Mouse (Mus musculus): ENCODE measurements at regions not wholly inside any gene's neighbourhood (a gene's known extent, or its start where the extent isn't known, plus 50 kb on each side); places are given as distances from the start of the nearest gene placed in this dataset.

DNA sequence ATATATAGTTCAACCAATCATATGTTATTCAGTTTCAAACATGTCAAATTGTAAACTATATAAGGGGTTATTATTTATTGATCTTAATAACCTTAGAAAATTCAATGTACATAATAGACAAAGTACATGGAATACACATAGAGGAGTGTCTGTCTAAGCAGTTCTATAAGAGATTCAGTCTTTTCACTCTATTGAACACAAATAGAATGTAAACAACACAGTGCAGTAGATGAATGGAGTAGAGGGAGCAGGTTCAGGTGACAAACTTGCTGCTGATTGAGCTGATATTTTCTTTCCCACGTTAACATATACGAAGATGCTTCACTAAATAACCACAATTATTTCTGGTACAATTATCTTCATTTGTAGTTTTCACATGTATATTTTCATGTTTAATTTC, 1098.6 kb upstream of the Foxg1 start:
- DNase-seq (ENCODE audit: extremely low spot score in 1 of 2, low spot score in 1 of 2) = no peak

DNA sequence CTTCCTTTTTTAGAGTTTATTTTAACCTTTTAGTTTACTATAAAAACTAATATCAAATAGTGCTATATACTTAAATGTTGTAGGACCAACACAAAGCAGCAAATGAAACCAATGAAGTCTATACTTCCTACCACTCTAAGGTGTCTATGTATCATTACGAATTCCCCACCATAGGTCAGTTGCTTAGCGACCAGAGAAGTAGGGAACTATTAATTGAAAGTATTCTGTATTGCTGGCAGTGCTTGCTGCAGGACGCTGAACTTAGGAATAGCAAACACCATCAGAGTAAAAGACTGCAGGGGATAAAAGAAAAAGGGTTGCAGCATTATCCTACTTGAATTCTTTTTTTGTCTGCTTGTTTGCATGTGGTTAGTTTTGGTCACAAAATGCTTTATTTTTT, 1098.1 kb upstream of the Foxg1 start:
- peak in 1 of 2 experiments; percentile 8 for DNase-seq (ENCODE audit: extremely low spot score in 1 of 2, low spot score in 1 of 2)

DNA sequence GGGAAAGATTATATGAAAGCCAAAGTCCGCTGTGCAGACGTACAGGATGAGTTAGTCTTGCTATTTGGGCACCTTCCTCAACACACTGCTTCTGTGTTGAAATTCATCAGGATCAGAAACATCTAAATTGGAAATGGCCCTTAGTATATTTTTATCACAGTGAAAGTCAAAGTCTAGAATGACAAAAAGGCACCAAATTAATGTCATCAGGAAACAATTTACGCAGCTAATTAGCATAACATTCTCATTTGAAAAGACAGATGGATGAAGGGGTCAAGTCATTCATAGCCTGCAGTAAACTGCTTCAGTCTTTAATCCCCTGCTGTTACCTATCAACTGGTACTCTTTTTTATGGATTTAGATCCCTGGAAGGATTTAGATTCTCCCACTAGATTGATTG, 1092.3 kb upstream of the Foxg1 start:
- no peak for DNase-seq (ENCODE audit: extremely low spot score in 1 of 2, low spot score in 1 of 2)
